Mouse (Mus musculus) embryonic fibroblast, embryonic 13.5 days (primary cell): ENCODE data around the gene Wsb2.

Source experiments
- CTCF ChIP-seq: IDR thresholded peaks from 2 replicates; pipeline ENCODE4 v1.5.1; 2011; ENCODE audit warnings: mild to moderate bottlenecking, control low read depth, low read length, moderate library complexity, borderline replicate concordance; ENCODE audit not compliant: insufficient read depth
- POLR2A ChIP-seq: IDR thresholded peaks from 2 replicates; pipeline ENCODE4 v1.6.1; 2011; ENCODE audit warnings: low read depth, mild to moderate bottlenecking, control low read depth, low read length, moderate library complexity

- TF ChIP-seq CTCF (no peak), POLR2A (no peak)
Observed at GRCm38 (mm10) chr5:117367206-117367605, 10.1 kb downstream of the Wsb2 start.
